Mouse (Mus musculus): ENCODE results near the gene Gm20388. TPM values are rescaled to one million over a fixed set of nuclear protein-coding genes. Genes with fewer than 3 reads are reported as not detected.

Gm20388 gene
- polyA plus RNA-seq, 1 experiment from 2014 or later: not detected

GRCm38 (mm10) chr8:121398724-121399123 lies 1488.1 kb downstream of the Gm20388 start:
- no peak overlapping the region for H3K27ac ChIP-seq (replicated peaks)
- WGBS: 89% methylated on average over 20 of the region's 20 CpGs
- H3K9ac ChIP-seq (ENCODE audit: low read length): no peak overlapping the region
- TF ChIP-seq CTCF (IDR thresholded peaks at IDR 0.05; ENCODE audit: low read depth) (no peak), EP300 (optimal IDR thresholded peaks at IDR 0.05) (no peak)
- DNase-seq (ENCODE audit: low spot score): no peak
- H3K4me3 ChIP-seq (ENCODE audit: low read depth, low read length): no peak overlapping the region
- no peak overlapping the region for H3K4me2 ChIP-seq (replicated peaks; ENCODE audit: low read depth)
- no peaks in the 10 kb centered on the region for H3K4me1 ChIP-seq (replicated peaks; ENCODE audit: control insufficient read depth, insufficient read depth)
- no peaks in the 10 kb centered on the region for H3K9me3 ChIP-seq (ENCODE audit: control insufficient read depth, low read length)
- no peak for ATAC-seq (ENCODE audit: low FRiP score, low TSS enrichment)
- no peaks in the 10 kb centered on the region; the same call in 1 of the 2 replicates for H3K27me3 ChIP-seq (ENCODE audit: control insufficient read depth, insufficient read depth, low read length)
- H3K36me3 ChIP-seq (ENCODE audit: control insufficient read depth, insufficient read depth, low read length): no peaks in the 10 kb centered on the region

- Histone ChIP-seq H3K4me3 (ENCODE audit: low read depth, low read length) (no peak overlapping the region), H3K27ac (replicated peaks) (no peak overlapping the region), H3K36me3 (ENCODE audit: control insufficient read depth, insufficient read depth, low read length) (no peaks in the 10 kb centered on the region), H3K9me3 (ENCODE audit: control insufficient read depth, low read length) (no peaks in the 10 kb centered on the region), H3K27me3 (ENCODE audit: control insufficient read depth, insufficient read depth, low read length) (no peaks in the 10 kb centered on the region), H3K9ac (ENCODE audit: low read length) (no peak overlapping the region), H3K4me2 (replicated peaks; ENCODE audit: low read depth) (no peak overlapping the region), H3K4me1 (replicated peaks; ENCODE audit: control insufficient read depth, insufficient read depth) (no peaks in the 10 kb centered on the region)
- ATAC-seq (ENCODE audit: low FRiP score, low TSS enrichment): no peak
- 62% methylated on average over 3 of the region's 3 CpGs for WGBS
- TF ChIP-seq CTCF (IDR thresholded peaks at IDR 0.05; ENCODE audit: low read depth) (peak; percentile 31), EP300 (optimal IDR thresholded peaks at IDR 0.05) (no peak)
- DNase-seq (ENCODE audit: low spot score): no peak
Observed at GRCm38 (mm10) chr8:121399173-121399572, 1488.5 kb downstream of the Gm20388 start.

GRCm38 (mm10) chr8:121400581-121400980 lies 1489.9 kb downstream of the Gm20388 start:
- H3K4me1 ChIP-seq (replicated peaks; ENCODE audit: control insufficient read depth, insufficient read depth): no peaks in the 10 kb centered on the region
- WGBS: 28% methylated on average over 9 of the region's 9 CpGs
- no peak for ATAC-seq (ENCODE audit: low FRiP score, low TSS enrichment)
- no peak for DNase-seq (ENCODE audit: low spot score)
- TF ChIP-seq EP300 (optimal IDR thresholded peaks at IDR 0.05) (no peak), CTCF (IDR thresholded peaks at IDR 0.05; ENCODE audit: low read depth) (no peak)
- no peak overlapping the region for H3K4me3 ChIP-seq (ENCODE audit: low read depth, low read length)
- no peaks in the 10 kb centered on the region for H3K36me3 ChIP-seq (ENCODE audit: control insufficient read depth, insufficient read depth, low read length)
- no peaks in the 10 kb centered on the region for H3K27me3 ChIP-seq (ENCODE audit: control insufficient read depth, insufficient read depth, low read length)
- H3K27ac ChIP-seq (replicated peaks): no peak overlapping the region
- no peak overlapping the region for H3K9ac ChIP-seq (ENCODE audit: low read length)
- no peak overlapping the region for H3K4me2 ChIP-seq (replicated peaks; ENCODE audit: low read depth)
- no peaks in the 10 kb centered on the region for H3K9me3 ChIP-seq (ENCODE audit: control insufficient read depth, low read length)

- 78% methylated on average over 6 of the region's 6 CpGs for WGBS
- no peaks in the 10 kb centered on the region for H3K4me1 ChIP-seq (replicated peaks; ENCODE audit: control insufficient read depth, insufficient read depth)
- DNase-seq (ENCODE audit: low spot score) (no peak), ATAC-seq (ENCODE audit: low FRiP score, low TSS enrichment) (no peak)
- TF ChIP-seq EP300 (optimal IDR thresholded peaks at IDR 0.05) (no peak), CTCF (IDR thresholded peaks at IDR 0.05; ENCODE audit: low read depth) (no peak)
- H3K9ac ChIP-seq (ENCODE audit: low read length): no peak overlapping the region
- H3K36me3 ChIP-seq (ENCODE audit: control insufficient read depth, insufficient read depth, low read length): no peaks in the 10 kb centered on the region
- no peaks in the 10 kb centered on the region for H3K27me3 ChIP-seq (ENCODE audit: control insufficient read depth, insufficient read depth, low read length)
- H3K27ac ChIP-seq (replicated peaks): no peak overlapping the region
- no peak overlapping the region for H3K4me3 ChIP-seq (ENCODE audit: low read depth, low read length)
- no peak overlapping the region for H3K4me2 ChIP-seq (replicated peaks; ENCODE audit: low read depth)
- H3K9me3 ChIP-seq (ENCODE audit: control insufficient read depth, low read length): no peaks in the 10 kb centered on the region
Observed at GRCm38 (mm10) chr8:121403821-121404220, 1493.2 kb downstream of the Gm20388 start.

- no peak overlapping the region for H3K27ac ChIP-seq (replicated peaks)
- no peak overlapping the region for H3K9ac ChIP-seq (ENCODE audit: low read length)
- H3K4me2 ChIP-seq (replicated peaks; ENCODE audit: low read depth): no peak overlapping the region
- H3K9me3 ChIP-seq (ENCODE audit: control insufficient read depth, low read length): no peaks in the 10 kb centered on the region
- H3K27me3 ChIP-seq (ENCODE audit: control insufficient read depth, insufficient read depth, low read length): no peaks in the 10 kb centered on the region
- no peak for ATAC-seq (ENCODE audit: low FRiP score, low TSS enrichment)
- no peak for DNase-seq (ENCODE audit: low spot score)
- H3K4me3 ChIP-seq (ENCODE audit: low read depth, low read length): no peak overlapping the region
- TF ChIP-seq CTCF (IDR thresholded peaks at IDR 0.05; ENCODE audit: low read depth) (no peak), EP300 (optimal IDR thresholded peaks at IDR 0.05) (no peak)
- no peaks in the 10 kb centered on the region for H3K4me1 ChIP-seq (replicated peaks; ENCODE audit: control insufficient read depth, insufficient read depth)
- H3K36me3 ChIP-seq (ENCODE audit: control insufficient read depth, insufficient read depth, low read length): no peaks in the 10 kb centered on the region
- 54% methylated on average over 6 of the region's 6 CpGs for WGBS
Observed at GRCm38 (mm10) chr8:121418081-121418480, 1507.4 kb downstream of the Gm20388 start.

GRCm38 (mm10) chr8:121419551-121419950 lies 1508.9 kb downstream of the Gm20388 start:
- no peak for DNase-seq (ENCODE audit: low spot score)
- H3K27ac ChIP-seq (replicated peaks): no peak overlapping the region
- no peaks in the 10 kb centered on the region for H3K9me3 ChIP-seq (ENCODE audit: control insufficient read depth, low read length)
- H3K4me1 ChIP-seq (replicated peaks; ENCODE audit: control insufficient read depth, insufficient read depth): no peaks in the 10 kb centered on the region
- H3K27me3 ChIP-seq (ENCODE audit: control insufficient read depth, insufficient read depth, low read length): no peaks in the 10 kb centered on the region
- H3K4me2 ChIP-seq (replicated peaks; ENCODE audit: low read depth): no peak overlapping the region
- H3K36me3 ChIP-seq (ENCODE audit: control insufficient read depth, insufficient read depth, low read length): no peaks in the 10 kb centered on the region
- no peak overlapping the region for H3K4me3 ChIP-seq (ENCODE audit: low read depth, low read length)
- WGBS: 79% methylated on average over 2 of the region's 2 CpGs
- ATAC-seq (ENCODE audit: low FRiP score, low TSS enrichment): no peak
- TF ChIP-seq EP300 (optimal IDR thresholded peaks at IDR 0.05) (no peak), CTCF (IDR thresholded peaks at IDR 0.05; ENCODE audit: low read depth) (no peak)
- H3K9ac ChIP-seq (ENCODE audit: low read length): no peak overlapping the region
